Mouse (Mus musculus): Measurements from ENCODE around the gene Vps16.

- TF ChIP-seq GATA1 (IDR thresholded peaks at IDR 0.05; ENCODE audit: low read length) (no peak), TAL1 (IDR thresholded peaks at IDR 0.05; ENCODE audit: low read length) (no peak)
Observed at GRCm38 (mm10) chr2:130449794-130450433, 25.8 kb downstream of the Vps16 start, which contains the start of gene Ptpra.

All from erythroblast, embryonic 14.5 days (primary cell).